Mouse (Mus musculus): Measurements from ENCODE around the gene Vash1. TPM values are rescaled to one million over a fixed set of nuclear protein-coding genes. Genes with fewer than 3 reads are reported as not detected.

Gene Vash1
- total RNA-seq (2021), result 100 to 1,000 TPM in 1 of 2 experiments, 10 to 100 TPM in 1; 98.5 to 104 TPM
- long read RNA-seq, partial matches to known transcripts, result 0 of 3 reads
- long read RNA-seq, other reads (novel, unspliced or antisense), result 3 of 3 reads

DNA sequence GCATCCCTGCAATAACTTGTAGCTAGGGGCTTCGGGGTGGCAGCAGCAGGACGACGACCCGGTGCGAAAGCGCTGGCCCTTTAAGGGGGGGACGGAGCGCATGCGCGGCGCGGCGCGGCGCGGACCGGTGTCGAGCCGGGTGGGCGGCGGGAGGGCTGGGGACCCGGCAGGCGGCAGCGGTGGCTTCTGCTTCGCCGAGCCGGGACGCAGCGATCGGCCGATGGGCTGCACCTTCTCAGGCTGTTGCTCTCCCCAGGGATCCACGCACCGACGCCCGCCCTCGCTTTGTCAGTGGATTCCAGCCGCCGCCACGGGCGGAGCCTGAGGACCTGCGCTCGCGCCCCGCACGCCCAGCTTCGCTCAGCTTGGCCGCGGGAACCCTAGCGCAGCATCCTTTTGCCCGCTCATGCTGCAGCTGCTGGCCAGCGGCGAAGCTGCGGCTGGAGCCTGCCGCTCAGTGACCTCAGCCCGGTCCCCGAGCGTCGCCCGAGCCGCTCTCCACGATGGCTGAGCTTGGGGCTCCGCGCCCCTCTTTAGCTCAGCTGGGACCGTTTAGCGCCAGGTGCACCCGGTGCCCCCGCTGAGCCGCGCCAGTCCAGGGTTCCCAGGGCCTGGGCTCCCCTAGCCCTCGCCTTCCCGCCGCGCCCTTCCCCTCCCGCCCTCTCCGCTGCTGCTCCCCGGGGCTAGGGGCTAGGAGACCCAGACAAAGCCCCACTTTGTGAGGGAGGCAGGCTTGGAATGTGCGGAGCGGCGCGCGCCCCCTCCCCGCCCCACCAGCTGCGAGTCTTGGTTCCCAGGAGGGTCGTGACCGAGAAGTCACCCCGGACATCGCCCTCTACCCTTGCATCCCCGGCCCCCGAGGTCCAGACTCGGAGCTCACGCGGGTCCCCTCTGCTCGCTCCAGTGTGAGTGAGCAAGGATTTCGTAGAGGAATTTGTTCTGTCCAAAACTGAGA, at the start of gene Vash1:
Gene Vash1 (plus strand): TSS at position 110 of the 955 bp plus-strand sequence.
- peak; percentile 71 to 86 for DNase-seq (ENCODE audit: low spot score in 2 of 2)

DNA sequence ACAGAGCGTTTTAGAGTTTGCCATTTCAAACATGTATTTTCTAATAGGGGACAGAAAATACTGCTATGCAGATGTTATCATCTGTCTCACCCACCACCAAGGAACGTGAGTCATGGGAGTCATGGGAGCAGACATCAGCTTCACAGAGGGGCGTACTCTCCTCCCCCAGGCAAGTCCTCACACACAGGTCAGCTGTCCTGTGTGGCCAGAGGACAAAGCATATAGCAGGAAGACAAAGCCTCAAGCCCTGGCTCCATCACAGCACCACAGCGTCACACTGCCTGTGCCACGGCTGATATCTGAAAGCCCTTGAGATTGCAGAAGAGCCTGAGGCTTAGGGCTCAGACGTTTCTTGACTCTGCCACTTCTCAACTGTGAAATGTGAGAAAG, 49.7 kb upstream of the Vash1 start:
- no peak for DNase-seq (ENCODE audit: low spot score in 2 of 2)

DNA sequence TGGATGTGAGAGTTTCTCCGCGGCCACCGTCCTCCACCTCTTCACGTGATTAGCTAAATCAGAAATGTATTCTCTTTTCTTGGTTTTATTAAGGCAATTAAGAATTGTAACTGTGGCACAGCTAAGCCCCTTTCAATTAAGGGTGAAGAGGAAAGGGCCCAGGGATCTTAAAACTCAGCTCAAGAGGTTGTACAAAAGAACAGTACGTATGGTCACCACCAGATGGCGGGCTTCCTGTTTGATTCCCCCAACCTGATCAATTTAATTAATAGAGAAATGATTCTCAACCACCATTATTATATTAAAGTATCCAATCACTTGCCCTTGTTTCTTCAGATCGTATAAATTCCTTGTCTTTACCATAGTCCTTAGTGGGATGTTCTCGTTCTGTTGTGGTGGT, 36.7 kb upstream of the Vash1 start:
- peak; percentile 61 to 69 for DNase-seq (ENCODE audit: low spot score in 2 of 2)

DNA sequence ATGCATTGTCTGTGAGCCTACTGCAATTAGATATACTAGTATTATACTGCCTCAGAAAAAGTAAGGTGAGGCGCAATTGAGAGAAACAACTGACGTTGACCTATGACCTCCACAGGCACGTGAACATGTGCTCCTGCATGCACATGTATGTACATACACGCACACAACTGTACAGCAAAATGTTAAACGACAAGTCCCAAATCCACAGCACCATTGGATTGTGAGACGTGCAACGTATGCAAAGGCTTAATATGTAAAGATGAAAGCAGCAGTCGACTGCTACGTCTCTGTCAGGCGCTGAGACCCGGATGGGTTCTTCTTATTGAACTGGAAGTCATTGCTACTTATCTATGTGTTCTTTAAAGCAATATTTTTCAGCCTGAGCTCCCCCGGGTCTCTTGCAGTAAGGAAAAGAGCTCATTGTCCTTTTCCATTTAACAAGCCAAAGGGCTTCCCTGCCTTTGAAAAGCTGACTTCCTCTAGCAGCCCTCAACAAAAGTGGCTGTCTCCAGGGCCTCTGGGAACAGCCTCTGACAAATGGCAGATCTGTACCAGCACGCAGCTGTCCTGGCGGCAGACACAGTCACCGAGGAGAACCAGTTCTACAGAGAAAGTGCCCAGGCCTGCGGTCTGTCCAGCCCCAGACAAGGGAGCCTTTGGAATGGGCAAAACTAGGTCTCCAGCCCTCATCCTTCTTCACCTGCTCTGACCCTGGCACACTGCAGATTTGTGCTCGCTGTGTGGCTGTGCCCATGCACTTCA, 33.8 kb upstream of the Vash1 start:
- DNase-seq (ENCODE audit: low spot score in 2 of 2), result peak; percentile 42 to 58

DNA sequence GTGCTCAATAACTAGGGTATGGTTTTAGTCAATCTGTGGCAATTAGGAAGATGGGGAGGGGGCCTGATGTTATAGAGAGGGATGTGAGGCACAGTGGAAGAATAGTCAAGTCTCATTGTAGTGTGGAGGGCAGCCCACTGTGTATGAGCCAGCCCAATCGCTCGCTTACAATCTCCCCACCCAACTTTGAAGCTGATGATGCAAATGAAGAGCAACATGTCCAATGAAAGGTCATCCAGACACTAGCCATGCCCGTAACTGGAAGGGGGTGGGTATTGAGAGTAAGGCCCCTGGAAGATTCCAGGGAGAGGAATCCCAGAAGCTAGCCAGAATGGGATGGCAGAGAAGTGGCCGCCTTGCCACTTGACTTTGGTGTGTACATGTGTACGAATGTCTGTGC, 33.0 kb upstream of the Vash1 start:
- no peak for DNase-seq (ENCODE audit: low spot score in 2 of 2)

GRCm38 (mm10) chr12:86646831-86647230, 31.7 kb upstream of the Vash1 start:
- DNase-seq (ENCODE audit: low spot score in 2 of 2), result peak; percentile 25 to 48

- DNase-seq (ENCODE audit: low spot score in 2 of 2), result peak in 1 of 2 experiments; percentile 21
Measured at GRCm38 (mm10) chr12:86647279-86647678, 31.2 kb upstream of the Vash1 start.

GRCm38 (mm10) chr12:86647736-86648135, 30.8 kb upstream of the Vash1 start:
- DNase-seq (ENCODE audit: low spot score in 2 of 2), result no peak

DNA sequence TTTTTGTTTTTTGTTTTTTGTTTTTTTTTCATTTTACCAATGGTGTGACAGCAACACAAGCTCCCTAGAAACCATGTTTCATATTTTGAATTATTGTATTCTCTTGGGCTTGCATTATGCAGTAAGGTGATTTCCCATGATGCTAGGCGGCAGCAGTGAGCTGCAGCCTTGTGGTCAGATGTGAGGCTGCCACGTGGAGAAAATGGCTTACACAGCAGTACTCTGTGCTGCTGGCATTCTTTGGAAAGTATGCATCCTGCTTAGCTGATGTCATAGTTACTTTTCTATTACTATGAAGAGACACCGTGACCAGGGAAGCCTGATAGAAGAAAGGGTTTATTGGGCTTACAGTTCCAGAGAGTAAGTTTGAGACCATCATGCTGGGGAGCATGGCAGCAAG, 30.0 kb upstream of the Vash1 start:
- DNase-seq (ENCODE audit: low spot score in 2 of 2), result no peak

DNA sequence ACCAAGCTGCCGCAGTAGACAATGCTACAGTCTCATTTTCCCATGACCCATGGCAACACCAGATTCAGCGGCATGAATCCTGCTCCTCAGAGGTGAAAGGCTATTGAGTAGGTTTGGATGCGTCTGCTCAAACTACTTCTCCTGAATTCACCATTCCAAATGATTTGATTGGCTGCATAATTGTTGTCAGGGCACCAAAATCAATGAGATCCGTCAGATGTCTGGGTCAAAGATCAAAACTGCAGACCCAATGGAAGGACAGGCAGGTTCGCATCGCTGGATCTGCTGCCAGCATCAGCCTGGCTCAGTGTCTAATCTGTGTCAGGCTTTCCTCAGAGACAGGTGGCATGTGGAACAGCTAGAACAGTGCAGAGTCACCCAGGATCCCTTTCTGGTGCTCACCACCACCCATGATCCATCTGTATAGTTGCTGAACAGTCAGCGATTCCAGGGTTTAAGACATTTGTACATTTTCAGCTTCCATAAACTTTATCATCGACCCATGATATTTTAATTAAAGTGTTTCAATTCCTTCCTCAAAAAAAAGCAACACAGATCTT, 27.1 kb upstream of the Vash1 start:
- no peak for DNase-seq (ENCODE audit: low spot score in 2 of 2)

- peak; percentile 82 to 84 for DNase-seq (ENCODE audit: low spot score in 2 of 2)
Measured at GRCm38 (mm10) chr12:86652570-86653041, 25.9 kb upstream of the Vash1 start.

GRCm38 (mm10) chr12:86659447-86659968, 19.0 kb upstream of the Vash1 start:
- DNase-seq (ENCODE audit: low spot score in 2 of 2), result no peak

DNA sequence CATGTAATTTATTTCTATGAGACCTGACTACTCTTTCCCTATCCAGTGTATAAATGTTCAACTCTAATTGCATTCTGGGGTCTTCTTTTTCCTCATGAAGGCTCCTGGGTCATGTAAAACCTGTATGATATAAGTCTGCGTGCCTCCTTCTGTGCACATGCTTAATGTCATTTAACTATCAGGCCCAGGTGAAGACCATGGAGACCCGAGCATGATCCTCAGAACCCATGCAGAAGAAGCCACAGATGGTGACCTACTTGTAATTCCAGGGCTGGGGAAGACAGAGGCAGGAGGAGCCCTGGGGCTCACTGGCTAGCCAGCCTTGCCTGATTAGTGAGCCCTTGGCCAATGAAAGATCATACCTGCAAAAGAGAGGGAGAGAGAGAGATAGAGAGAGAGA, 18.0 kb upstream of the Vash1 start:
- no peak for DNase-seq (ENCODE audit: low spot score in 2 of 2)

DNA sequence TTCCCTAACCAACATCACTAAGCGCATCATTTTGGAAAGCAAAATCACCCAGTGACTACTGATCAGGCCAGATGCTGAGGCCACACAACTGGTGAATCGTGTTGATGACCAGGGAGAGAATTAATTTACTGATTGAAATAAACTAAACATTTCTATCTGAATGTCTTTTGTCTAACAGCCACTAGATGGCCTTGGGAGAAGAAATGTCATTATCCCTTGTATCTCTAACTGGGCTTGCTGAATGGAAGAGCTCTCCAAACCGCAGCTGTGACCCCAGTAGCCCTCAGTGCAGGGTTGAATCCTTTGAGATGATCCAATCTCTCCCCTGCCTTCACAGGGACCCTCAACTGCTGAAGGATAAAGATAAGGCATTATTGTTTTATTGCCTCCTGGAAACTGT, 12.8 kb upstream of the Vash1 start:
- no peak for DNase-seq (ENCODE audit: low spot score in 2 of 2)

- DNase-seq (ENCODE audit: low spot score in 2 of 2), result peak; percentile 62 to 74
Measured at GRCm38 (mm10) chr12:86668404-86668803, 10.1 kb upstream of the Vash1 start.

DNA sequence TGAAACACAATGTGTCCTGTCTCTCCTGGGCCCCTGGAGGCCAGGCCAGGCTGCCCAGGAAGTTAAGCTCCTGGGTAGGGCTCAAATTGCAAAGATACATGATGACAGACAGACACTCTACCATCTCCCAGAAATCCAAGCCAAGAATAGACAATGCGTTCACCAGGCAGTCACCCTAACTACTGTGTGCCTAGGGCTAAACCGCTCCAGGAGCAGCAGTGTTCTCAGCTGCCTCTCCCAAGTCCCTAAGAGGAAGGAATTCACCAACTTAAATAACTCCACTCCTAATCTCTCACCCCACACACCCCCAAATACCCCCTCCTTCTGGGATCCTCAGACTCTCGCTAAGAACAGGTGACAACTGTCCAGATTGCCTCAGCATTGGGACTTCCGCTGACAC, 6.4 kb upstream of the Vash1 start:
- no peak for DNase-seq (ENCODE audit: low spot score in 2 of 2)

- DNase-seq (ENCODE audit: low spot score in 2 of 2), result no peak
Measured at GRCm38 (mm10) chr12:86672507-86672906, 6.0 kb upstream of the Vash1 start.

DNA sequence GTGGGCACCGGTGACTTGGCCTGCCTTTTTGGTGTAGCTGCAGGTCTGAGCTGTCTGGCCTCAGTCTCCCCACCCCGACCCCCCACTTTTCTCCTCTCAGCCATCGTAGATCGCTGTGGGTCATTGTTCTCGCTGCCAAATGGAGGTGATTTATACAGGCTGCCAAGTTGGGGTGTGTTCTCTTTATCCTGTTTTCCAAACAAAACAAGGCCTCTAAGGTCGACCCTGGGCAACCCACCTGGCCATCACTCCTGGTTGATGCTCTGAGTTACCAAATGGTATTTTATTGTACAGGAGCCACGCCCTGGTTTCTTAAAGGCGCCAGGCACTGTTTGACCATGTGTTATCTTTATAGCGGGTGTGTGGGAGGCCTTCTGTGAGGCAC, 1.0 kb downstream of the Vash1 start:
- DNase-seq (ENCODE audit: low spot score in 2 of 2), result no peak

- DNase-seq (ENCODE audit: low spot score in 2 of 2), result no peak
Measured at GRCm38 (mm10) chr12:86679991-86680491, 1.5 kb downstream of the Vash1 start.

- DNase-seq (ENCODE audit: low spot score in 2 of 2), result no peak
Measured at GRCm38 (mm10) chr12:86680591-86681193, 2.2 kb downstream of the Vash1 start.

GRCm38 (mm10) chr12:86681626-86682025, 3.1 kb downstream of the Vash1 start:
- DNase-seq (ENCODE audit: low spot score in 2 of 2), result no peak
